Mouse (Mus musculus): ENCODE measurements around the gene Gmfb. TPM values are rescaled to one million over a fixed set of nuclear protein-coding genes. Genes with fewer than 3 reads are reported as not detected.

Gmfb gene
- polyA plus RNA-seq, 1 experiment = 22.5 TPM

DNA sequence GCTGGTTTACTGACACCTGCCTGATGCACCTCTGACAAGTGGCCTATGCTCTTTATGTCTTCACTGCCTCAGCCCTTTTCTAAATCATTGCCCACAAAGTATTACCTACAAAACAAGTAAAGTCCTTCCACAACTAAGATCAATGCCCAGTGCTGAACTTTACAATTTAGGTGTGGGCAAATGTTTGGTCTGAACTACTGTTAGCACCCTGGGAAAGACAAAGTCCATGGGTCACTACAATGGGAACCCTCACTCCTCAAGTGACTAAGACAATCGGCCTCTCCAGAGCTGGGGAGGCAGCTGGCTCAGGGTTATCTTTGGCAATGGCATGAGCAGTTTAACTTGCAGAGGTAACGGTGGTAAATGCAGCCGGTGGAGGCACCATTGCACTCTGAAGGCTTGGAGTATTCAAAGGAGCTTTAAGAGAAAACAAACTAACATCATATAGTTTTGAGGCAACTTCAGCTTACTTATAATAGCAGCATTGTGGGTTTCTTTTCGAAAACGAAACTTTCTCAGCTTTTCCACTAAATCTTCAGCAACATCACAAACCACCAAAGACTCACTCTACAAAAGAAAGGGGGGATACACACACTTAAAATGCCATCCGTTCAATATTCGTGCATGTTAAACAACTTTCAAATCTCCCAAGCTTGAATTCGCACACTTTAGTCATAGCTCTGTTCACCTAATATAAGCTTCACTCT lies 5.0 kb downstream of the Gmfb start:
- H3K4me1 ChIP-seq (ENCODE audit: control insufficient read depth, insufficient read depth, low read length) = no peaks in the 10 kb centered on the region; the same call in 1 of the 2 replicates

DNA sequence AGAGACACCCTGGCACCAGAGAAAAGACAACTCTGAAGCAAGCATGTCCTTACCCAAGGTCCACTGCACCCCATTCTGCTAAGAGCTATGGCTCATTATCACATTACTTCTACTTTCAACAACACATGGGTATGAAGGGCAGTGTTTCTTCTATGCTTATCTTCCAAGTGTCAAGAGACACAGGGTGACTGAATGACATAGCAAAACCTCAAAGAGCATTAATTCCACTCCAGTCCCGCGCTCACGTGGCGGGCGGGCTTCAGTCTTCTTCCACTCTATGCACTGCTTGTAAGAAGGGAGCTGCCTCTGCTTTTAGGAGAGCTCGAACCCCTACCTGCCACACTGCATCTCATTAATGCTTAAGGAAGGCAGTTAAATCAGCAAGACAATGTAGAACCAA lies 6.4 kb downstream of the Gmfb start:
- WGBS = 53% methylated on average over 6 of the region's 6 CpGs
- no peak overlapping the region for H3K27ac ChIP-seq (ENCODE audit: control insufficient read depth, insufficient read depth, low read depth, low read length, poor library complexity)
- no peak for TF ChIP-seq POLR2A (IDR thresholded peaks at IDR 0.05; ENCODE audit: borderline replicate concordance, control insufficient read depth, low read depth, low read length)
- no peak for TF ChIP-seq CTCF (IDR thresholded peaks at IDR 0.05; ENCODE audit: control insufficient read depth, insufficient read depth, low read length)

More for the DNA sequence above, 5.0 kb downstream of the Gmfb start:
- Histone ChIP-seq H3K27ac (ENCODE audit: control insufficient read depth, insufficient read depth, low read depth, low read length, poor library complexity) (no peak overlapping the region), H3K4me3 (replicated peaks; ENCODE audit: control insufficient read depth, low read depth, low read length) (no peak overlapping the region)
- TF ChIP-seq POLR2A (IDR thresholded peaks at IDR 0.05; ENCODE audit: borderline replicate concordance, control insufficient read depth, low read depth, low read length) = no peak
- TF ChIP-seq CTCF (IDR thresholded peaks at IDR 0.05; ENCODE audit: control insufficient read depth, insufficient read depth, low read length) = no peak
- 80% methylated on average over 8 of the region's 8 CpGs for WGBS

DNA sequence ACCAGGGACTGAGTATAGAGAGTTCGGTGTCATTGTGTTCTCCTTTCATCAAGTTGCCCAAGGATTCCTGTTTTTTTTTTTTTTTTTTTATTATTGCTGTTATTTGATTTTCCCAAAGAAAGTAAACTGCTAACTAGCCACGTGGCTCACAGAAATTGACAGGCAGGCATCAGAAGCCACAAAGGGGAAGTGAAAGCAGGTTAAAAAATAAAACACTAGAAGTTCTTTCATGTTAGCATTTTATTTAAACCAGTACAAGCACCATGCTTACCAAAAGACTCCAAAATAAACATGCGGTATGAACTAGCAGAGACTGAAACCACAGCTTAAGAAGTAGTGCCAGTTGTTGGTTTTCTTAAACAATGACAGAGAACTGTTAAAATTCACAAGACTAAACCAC lies 14.1 kb downstream of the Gmfb start:
- H3K27ac ChIP-seq (ENCODE audit: control insufficient read depth, insufficient read depth, low read depth, low read length, poor library complexity) = no peak overlapping the region
- H3K4me3 ChIP-seq (replicated peaks; ENCODE audit: control insufficient read depth, low read depth, low read length) = no peak overlapping the region
- H3K4me1 ChIP-seq (ENCODE audit: control insufficient read depth, insufficient read depth, low read length) = no peaks in the 10 kb centered on the region
- 27% methylated on average over 3 of the region's 3 CpGs for WGBS
- no peak for TF ChIP-seq POLR2A (IDR thresholded peaks at IDR 0.05; ENCODE audit: borderline replicate concordance, control insufficient read depth, low read depth, low read length)
- TF ChIP-seq CTCF (IDR thresholded peaks at IDR 0.05; ENCODE audit: control insufficient read depth, insufficient read depth, low read length) = no peak

More for the DNA sequence above, 6.4 kb downstream of the Gmfb start:
- Histone ChIP-seq H3K4me3 (replicated peaks; ENCODE audit: control insufficient read depth, low read depth, low read length) (no peak overlapping the region), H3K4me1 (ENCODE audit: control insufficient read depth, insufficient read depth, low read length) (no peaks in the 10 kb centered on the region; the same call in 1 of the 2 replicates)

DNA sequence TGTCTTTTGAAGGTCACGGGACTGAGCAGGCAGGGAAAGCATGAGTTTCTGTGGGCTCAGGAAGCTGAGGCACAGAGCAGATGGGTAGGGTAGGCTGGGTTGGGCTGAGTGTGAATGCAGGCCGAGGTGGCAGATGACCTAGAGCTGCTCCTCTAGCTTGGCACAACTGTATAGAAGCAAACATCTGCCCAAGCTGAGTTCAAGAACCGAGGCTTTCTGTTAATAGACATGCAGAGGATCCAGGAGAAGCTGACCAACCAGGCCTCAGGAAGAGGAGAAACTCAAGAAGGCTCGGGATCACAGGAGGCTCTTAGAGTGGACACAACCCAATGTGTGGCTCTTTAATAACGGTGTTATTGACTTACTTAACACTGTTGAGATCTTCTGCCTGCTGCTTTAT lies 15.9 kb downstream of the Gmfb start:
- Histone ChIP-seq H3K4me1 (ENCODE audit: control insufficient read depth, insufficient read depth, low read length) (no peaks in the 10 kb centered on the region), H3K27ac (ENCODE audit: control insufficient read depth, insufficient read depth, low read depth, low read length, poor library complexity) (no peak overlapping the region), H3K4me3 (replicated peaks; ENCODE audit: control insufficient read depth, low read depth, low read length) (no peak overlapping the region)
- no peak for TF ChIP-seq CTCF (IDR thresholded peaks at IDR 0.05; ENCODE audit: control insufficient read depth, insufficient read depth, low read length)
- no peak for TF ChIP-seq POLR2A (IDR thresholded peaks at IDR 0.05; ENCODE audit: borderline replicate concordance, control insufficient read depth, low read depth, low read length)
- WGBS = 82% methylated on average over 5 of the region's 5 CpGs

- H3K4me3 ChIP-seq (replicated peaks; ENCODE audit: control insufficient read depth, low read depth, low read length) = no peak overlapping the region
- 62% methylated on average over 1 of the region's 1 CpGs for WGBS
- no peak overlapping the region for H3K27ac ChIP-seq (ENCODE audit: control insufficient read depth, insufficient read depth, low read depth, low read length, poor library complexity)
- H3K4me1 ChIP-seq (ENCODE audit: control insufficient read depth, insufficient read depth, low read length) = no peaks in the 10 kb centered on the region; the same call in 1 of the 2 replicates
- no peak for TF ChIP-seq POLR2A (IDR thresholded peaks at IDR 0.05; ENCODE audit: borderline replicate concordance, control insufficient read depth, low read depth, low read length)
- no peak for TF ChIP-seq CTCF (IDR thresholded peaks at IDR 0.05; ENCODE audit: control insufficient read depth, insufficient read depth, low read length)
These were observed 18.3 kb downstream of the Gmfb start for GRCm38 (mm10) chr14:46803791-46804190.

GRCm38 (mm10) chr14:46803259-46803658 lies 18.8 kb downstream of the Gmfb start:
- 74% methylated on average over 4 of the region's 4 CpGs for WGBS
- Histone ChIP-seq H3K4me1 (ENCODE audit: control insufficient read depth, insufficient read depth, low read length) (no peaks in the 10 kb centered on the region; the same call in 1 of the 2 replicates), H3K4me3 (replicated peaks; ENCODE audit: control insufficient read depth, low read depth, low read length) (no peak overlapping the region), H3K27ac (ENCODE audit: control insufficient read depth, insufficient read depth, low read depth, low read length, poor library complexity) (no peak overlapping the region)
- TF ChIP-seq POLR2A (IDR thresholded peaks at IDR 0.05; ENCODE audit: borderline replicate concordance, control insufficient read depth, low read depth, low read length) (no peak), CTCF (IDR thresholded peaks at IDR 0.05; ENCODE audit: control insufficient read depth, insufficient read depth, low read length) (no peak)

DNA sequence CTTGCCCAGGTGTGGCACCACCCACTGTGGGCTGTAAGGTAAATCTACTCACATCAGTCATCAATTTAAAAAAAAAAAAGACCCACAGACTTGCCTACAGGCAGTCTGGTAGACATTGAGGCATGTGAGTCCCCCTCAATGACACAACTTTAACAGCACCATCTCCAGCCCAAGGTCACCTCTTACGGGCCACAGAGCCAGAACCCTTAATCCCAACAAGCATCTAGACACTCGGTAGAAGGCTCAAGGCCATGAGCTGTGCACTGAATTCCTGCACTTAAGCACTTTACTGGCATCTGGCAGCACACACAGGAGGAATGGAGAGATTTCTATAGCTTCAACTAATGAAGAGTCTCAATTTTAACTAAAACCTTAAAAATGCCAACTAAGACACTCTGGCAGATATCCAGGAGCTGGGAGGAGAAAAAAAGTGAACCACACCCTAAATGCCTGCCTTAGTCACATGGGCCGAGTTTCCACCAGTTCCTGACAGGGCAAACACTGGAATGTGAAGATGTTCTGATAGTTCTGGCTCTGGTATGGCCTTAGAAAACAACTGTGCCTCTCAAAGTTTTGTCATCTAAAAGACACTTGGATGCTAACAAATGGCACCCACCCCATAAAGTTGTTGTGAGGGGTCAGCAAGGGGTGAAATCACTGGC lies 21.2 kb downstream of the Gmfb start:
- 58% methylated on average over 3 of the region's 3 CpGs for WGBS
- Histone ChIP-seq H3K4me3 (replicated peaks; ENCODE audit: control insufficient read depth, low read depth, low read length) (no peak overlapping the region), H3K4me1 (ENCODE audit: control insufficient read depth, insufficient read depth, low read length) (no peaks in the 10 kb centered on the region; the same call in 1 of the 2 replicates), H3K27ac (ENCODE audit: control insufficient read depth, insufficient read depth, low read depth, low read length, poor library complexity) (no peak overlapping the region)
- TF ChIP-seq POLR2A (IDR thresholded peaks at IDR 0.05; ENCODE audit: borderline replicate concordance, control insufficient read depth, low read depth, low read length) (no peak), CTCF (IDR thresholded peaks at IDR 0.05; ENCODE audit: control insufficient read depth, insufficient read depth, low read length) (no peak)

DNA sequence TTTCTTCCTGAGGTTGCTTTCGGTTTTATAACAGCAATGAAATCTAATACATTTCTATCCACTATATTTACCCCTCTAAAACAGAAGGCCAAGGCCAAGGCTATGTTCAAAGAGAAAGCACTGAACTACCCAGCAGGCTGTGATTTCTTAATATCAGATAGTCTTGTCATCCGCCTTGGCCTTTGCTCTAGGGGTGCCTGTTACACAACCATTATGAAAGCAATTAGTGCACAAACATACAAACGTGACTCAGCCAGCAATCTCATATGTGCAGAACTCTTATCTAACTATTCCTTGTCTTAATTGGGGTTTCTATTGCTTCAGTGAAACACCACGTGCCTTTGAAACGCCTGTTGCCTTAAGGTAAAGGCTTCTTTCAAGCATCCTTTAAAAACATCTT lies 27.9 kb downstream of the Gmfb start:
- H3K4me1 ChIP-seq (ENCODE audit: control insufficient read depth, insufficient read depth, low read length) = no peaks in the 10 kb centered on the region; the same call in 1 of the 2 replicates
- H3K4me3 ChIP-seq (replicated peaks; ENCODE audit: control insufficient read depth, low read depth, low read length) = no peak overlapping the region
- TF ChIP-seq POLR2A (IDR thresholded peaks at IDR 0.05; ENCODE audit: borderline replicate concordance, control insufficient read depth, low read depth, low read length) = no peak
- no peak overlapping the region for H3K27ac ChIP-seq (ENCODE audit: control insufficient read depth, insufficient read depth, low read depth, low read length, poor library complexity)
- 59% methylated on average over 5 of the region's 5 CpGs for WGBS
